Mouse (Mus musculus): Measurements from ENCODE around the gene Tspan31. TPM values are rescaled to one million over a fixed set of nuclear protein-coding genes. Genes with fewer than 3 reads are reported as not detected.

Gene Tspan31
- total RNA-seq, 2 experiments from 2014 or later, result 60.3 to 60.7 TPM

DNA sequence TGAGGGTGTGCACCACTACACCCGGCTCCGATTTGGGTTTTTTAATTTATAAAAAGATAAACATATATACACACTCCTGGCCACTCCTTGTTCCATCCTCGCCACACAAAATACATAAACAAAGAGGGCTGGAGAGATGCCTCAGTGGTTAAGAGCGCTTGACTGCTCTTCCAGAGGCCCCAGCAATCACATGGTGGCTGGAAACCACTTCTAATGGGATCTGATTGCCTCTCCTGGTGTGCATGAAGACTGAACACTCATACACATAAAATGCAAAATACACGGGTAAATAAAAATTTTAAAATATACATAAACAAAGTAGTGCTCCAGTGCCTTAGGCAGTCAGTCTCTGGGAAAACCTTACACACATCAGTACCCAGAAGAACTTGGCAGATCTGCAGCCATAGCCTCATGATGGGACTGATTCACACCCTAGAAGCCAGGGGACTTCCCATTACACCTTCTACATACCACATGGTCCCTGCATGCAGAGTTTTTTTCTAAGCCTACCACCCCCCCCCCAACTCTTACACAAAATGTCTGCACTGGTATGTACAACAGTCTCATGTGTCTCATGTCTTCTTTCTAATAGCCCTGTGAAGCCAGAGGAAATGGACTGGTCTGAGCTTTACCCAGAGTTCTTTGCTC, 27.5 kb downstream of the Tspan31 start:
- no peak for DNase-seq (ENCODE audit: low spot score in 2 of 2)

- peak; percentile 87 to 93 for DNase-seq (ENCODE audit: low spot score in 2 of 2)
Observed at GRCm38 (mm10) chr10:127041774-127042338, 28.2 kb downstream of the Tspan31 start.

DNA sequence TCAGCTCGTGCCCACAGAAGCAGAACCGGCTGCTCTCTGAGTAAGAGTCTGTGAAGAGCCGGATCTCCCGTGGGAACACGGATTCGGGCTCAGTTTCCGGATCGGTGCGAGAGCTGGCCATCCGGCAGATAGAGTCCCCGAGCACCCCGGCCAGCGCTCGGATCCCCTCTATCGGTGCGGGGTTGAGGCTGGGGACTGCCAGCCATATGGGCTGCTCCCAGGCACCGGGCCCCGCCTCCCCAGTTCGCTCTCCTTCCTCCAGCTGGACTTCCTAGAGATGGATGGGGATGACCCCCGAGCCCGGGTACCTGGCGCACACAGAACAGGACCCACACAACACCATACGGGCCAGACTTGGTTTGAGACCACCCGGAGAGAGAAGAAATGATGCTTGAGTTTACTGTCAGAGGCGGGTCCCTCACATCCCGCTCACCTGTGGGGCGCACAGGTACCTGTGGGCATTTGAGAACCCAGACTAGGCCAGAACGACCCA, 28.7 kb downstream of the Tspan31 start, which contains the start of the genes Mettl1 and Eef1akmt3:
Mettl1 (plus strand) TSS at position 141 of the 493 bp plus-strand sequence.
Eef1akmt3 (minus strand) TSS at position 240 of the 493 bp plus-strand sequence.
- DNase-seq (ENCODE audit: low spot score in 2 of 2), result peak in 1 of 2 experiments; percentile 48

DNA sequence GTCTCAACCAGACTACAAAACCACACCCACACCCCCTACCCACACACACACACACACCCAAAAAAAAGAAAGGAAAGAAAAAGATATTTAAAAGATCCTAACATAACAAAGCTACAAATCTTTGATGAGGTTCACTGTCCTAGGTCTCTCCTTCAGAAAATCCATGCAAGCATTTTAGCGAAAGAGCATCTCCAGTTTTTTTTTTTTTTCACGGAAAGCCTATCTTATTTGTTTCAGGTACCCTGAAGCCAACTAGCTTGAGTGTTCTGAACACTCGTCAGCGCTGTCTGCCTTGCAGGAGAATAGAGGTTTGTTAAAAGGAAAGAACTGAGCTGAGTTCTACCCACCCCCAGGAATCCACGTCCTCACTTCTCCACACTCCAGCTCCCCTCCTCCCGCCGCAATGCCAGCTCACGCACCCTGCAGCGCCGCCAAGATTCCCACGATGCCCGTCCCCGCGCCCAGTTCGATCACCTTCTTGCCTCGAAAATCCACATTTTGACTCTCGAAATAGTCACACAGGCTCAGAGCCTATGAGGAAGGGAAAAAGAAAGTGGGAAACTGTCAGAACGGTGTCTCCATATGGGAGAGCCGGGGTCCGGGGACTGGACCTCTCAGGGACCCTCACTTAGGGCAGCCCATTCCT, 29.4 kb downstream of the Tspan31 start:
- peak in 1 of 2 experiments; percentile 46 for DNase-seq (ENCODE audit: low spot score in 2 of 2)

GRCm38 (mm10) chr10:127037641-127038040, 32.4 kb downstream of the Tspan31 start:
- no peak for DNase-seq (ENCODE audit: low spot score in 2 of 2)

DNA sequence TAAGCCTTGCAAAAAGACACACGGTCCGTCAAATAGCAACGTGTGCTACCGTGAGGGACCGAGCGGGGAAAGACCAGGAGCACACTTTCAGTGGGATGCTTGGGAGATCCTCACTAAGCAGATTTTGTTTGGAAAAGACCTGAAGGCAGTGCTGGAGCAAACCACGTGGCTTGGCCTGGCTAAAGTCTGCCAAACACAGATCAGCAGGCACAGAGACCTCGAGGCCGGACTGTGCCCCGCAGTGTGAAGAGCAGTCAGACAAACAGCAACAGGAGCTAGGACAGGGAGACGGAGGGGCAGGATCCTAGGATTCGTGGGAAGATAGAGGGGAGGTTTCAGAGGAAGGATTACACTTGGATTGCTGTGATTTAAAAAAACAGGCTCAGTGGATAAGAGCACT, 33.8 kb downstream of the Tspan31 start:
- no peak for DNase-seq (ENCODE audit: low spot score in 2 of 2)

DNA sequence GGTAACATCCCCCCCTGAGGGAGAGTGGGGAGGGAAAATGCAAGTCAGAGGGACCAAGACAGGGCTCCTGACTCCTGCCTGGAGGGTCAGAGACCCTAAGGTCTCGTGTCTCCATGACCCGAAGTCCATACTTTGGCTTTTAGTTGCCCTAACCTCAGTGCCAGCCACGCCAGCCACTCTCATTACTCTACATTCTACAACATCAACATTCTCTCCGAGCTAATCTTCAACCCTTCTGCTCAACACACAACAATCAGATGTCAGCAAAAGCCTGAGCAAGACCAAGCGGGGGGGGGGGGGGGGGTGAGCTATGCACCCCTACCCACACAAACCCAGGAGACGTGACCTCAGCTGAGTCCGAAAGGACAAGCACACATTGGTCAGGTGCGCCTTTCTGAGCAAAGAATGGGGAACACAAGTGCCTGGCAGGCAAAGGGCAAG, 36.7 kb downstream of the Tspan31 start:
- no peak for DNase-seq (ENCODE audit: low spot score in 2 of 2)

- DNase-seq (ENCODE audit: low spot score in 2 of 2), result peak; percentile 89 to 93
Observed at GRCm38 (mm10) chr10:127030336-127031296, 39.4 kb downstream of the Tspan31 start, which contains the start of gene Tsfm. Gene Tsfm, minus strand, starts transcription at chr10:127030840.

GRCm38 (mm10) chr10:127018422-127018821, 51.6 kb downstream of the Tspan31 start:
- no peak for DNase-seq (ENCODE audit: low spot score in 2 of 2)

Other genes with a start within 250 kb of the Tspan31 start
- 1 to 10 TPM; 7.4 to 8.9 TPM for gene Atp23, start 168.9 kb downstream of the Tspan31 start, total RNA-seq (2021)
- gene Ctdsp2, start 91.5 kb downstream of the Tspan31 start, total RNA-seq (2021), result 100 to 1,000 TPM; 108 to 115 TPM
- gene Avil, start 69.6 kb downstream of the Tspan31 start, total RNA-seq (2021), result under 1 TPM; 0.25 to 0.77 TPM
- 10 to 100 TPM; 28.0 to 29.0 TPM for gene Tsfm, start 39.4 kb downstream of the Tspan31 start, total RNA-seq (2021)
- gene Mettl1, start 28.9 kb downstream of the Tspan31 start, total RNA-seq (2021), result 10 to 100 TPM; 11.2 to 12.6 TPM
- under 1 TPM; 0.17 to 0.38 TPM for gene Eef1akmt3, start 28.8 kb downstream of the Tspan31 start, total RNA-seq (2021)
- 1 to 10 TPM in 1 of 2 experiments, under 1 TPM in 1; 0.91 to 1.2 TPM for gene Cyp27b1, start 22.0 kb downstream of the Tspan31 start, total RNA-seq (2021)
- gene March9, start 10.1 kb downstream of the Tspan31 start, total RNA-seq (2021), result 10 to 100 TPM; 20.5 to 21.9 TPM
- gene Cdk4, start 6.7 kb downstream of the Tspan31 start, total RNA-seq (2021), result 10 to 100 TPM; 83.9 to 91.1 TPM
- 100 to 1,000 TPM; 807 to 841 TPM for gene Agap2, start 5.0 kb upstream of the Tspan31 start, total RNA-seq (2021)
- gene Os9, start 50.9 kb upstream of the Tspan31 start, total RNA-seq (2021), result 100 to 1,000 TPM; 105 to 107 TPM
- 100 to 1,000 TPM; 122 to 124 TPM for gene B4galnt1, start 95.0 kb upstream of the Tspan31 start, total RNA-seq (2021)
- 10 to 100 TPM; 10.2 to 13.5 TPM for gene Slc26a10, start 110.4 kb upstream of the Tspan31 start, total RNA-seq (2021)
- gene Arhgef25, start 119.8 kb upstream of the Tspan31 start, total RNA-seq (2021), result 100 to 1,000 TPM; 338 to 373 TPM
- gene Dtx3, start 125.5 kb upstream of the Tspan31 start, total RNA-seq (2021), result 100 to 1,000 TPM; 210 to 217 TPM
- gene Pip4k2c, start 141.3 kb upstream of the Tspan31 start, total RNA-seq (2021), result 100 to 1,000 TPM; 103 to 114 TPM
- gene Kif5a, start 193.1 kb upstream of the Tspan31 start, total RNA-seq (2021), result 100 to 1,000 TPM; 839 to 860 TPM
- 100 to 1,000 TPM; 253 to 259 TPM for gene Dctn2, start 196.1 kb upstream of the Tspan31 start, total RNA-seq (2021)
- 10 to 100 TPM; 48.1 to 53.2 TPM for gene Mbd6, start 218.8 kb upstream of the Tspan31 start, total RNA-seq (2021)
- gene Mars, start 241.5 kb upstream of the Tspan31 start, total RNA-seq (2021), result 10 to 100 TPM; 55.2 to 57.5 TPM

Measured in layer of hippocampus, adult 18-20 months (tissue).